Mouse (Mus musculus): ENCODE measurements around the gene Tmem88b. TPM values are rescaled to one million over a fixed set of nuclear protein-coding genes. Genes with fewer than 3 reads are reported as not detected.
"Not testable (repeated sequence)": the region's sequence is repeated elsewhere in the genome, so short reads cannot be mapped to it uniquely, and the experiment has no call there.

Tmem88b gene
- polyA plus RNA-seq, 1 experiment: 0.18 TPM

DNA sequence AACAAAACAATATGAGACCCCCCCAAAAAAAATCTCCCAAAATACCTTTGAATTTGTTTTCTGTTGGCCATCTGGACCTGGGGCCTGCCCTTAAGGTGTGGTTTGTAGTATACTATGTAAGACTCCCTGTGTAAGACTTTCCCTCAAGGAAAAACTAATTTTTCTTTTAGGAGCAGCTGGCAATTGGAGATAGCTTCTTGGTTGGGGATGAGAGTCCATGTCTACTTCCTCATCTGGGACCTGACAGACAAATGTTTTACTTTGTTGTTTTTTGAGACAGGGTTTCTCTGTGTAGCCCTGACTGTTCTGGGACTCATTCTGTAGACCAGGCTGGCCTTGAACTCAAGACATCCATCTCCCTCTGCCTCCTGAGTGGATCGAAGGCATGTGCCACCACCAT, 16.4 kb upstream of the Tmem88b start:
- Histone ChIP-seq H3K79me2 (ENCODE audit: control insufficient read depth, insufficient read depth) (peaks cover 38% of the 10 kb centered on the region), H3K36me3 (ENCODE audit: control insufficient read depth, insufficient read depth) (peaks cover 16% of the 10 kb centered on the region), H3ac (ENCODE audit: control insufficient read depth, insufficient read length, low read depth) (no peak overlapping the region), H3K79me3 (ENCODE audit: low read depth) (peaks cover 31% of the 10 kb centered on the region), H3K27me3 (ENCODE audit: control insufficient read depth, insufficient read depth, insufficient read length) (no peaks in the 10 kb centered on the region), H3K4me3 (ENCODE audit: insufficient read depth, poor library complexity, severe bottlenecking) (no peak overlapping the region)
- no peak for TF ChIP-seq USF1 (IDR thresholded peaks at IDR 0.05; ENCODE audit: low read depth)
- TF ChIP-seq MAX (IDR thresholded peaks at IDR 0.05): no peak
- no peak for TF ChIP-seq MYOG (IDR thresholded peaks at IDR 0.05; ENCODE audit: control insufficient read depth, extremely low read depth, insufficient read length)
- TF ChIP-seq MYOD1 (IDR thresholded peaks at IDR 0.05; ENCODE audit: control insufficient read depth, insufficient read length, low read depth): no peak
- no peak for TF ChIP-seq CTCF (IDR thresholded peaks at IDR 0.05; ENCODE audit: control insufficient read depth, insufficient read depth, insufficient read length)
- no peak for TF ChIP-seq CEBPB (IDR thresholded peaks at IDR 0.05; ENCODE audit: low read depth)
- TF ChIP-seq FOSL1 (IDR thresholded peaks at IDR 0.05; ENCODE audit: insufficient read depth, low read length, poor library complexity, severe bottlenecking): no peak

GRCm38 (mm10) chr4:155793730-155794129, 8.1 kb upstream of the Tmem88b start:
- H3K79me3 ChIP-seq (ENCODE audit: low read depth): no peaks in the 10 kb centered on the region
- no peak overlapping the region for H3ac ChIP-seq (ENCODE audit: control insufficient read depth, insufficient read length, low read depth)
- no peak for TF ChIP-seq FOSL1 (IDR thresholded peaks at IDR 0.05; ENCODE audit: insufficient read depth, low read length, poor library complexity, severe bottlenecking)
- TF ChIP-seq CEBPB (IDR thresholded peaks at IDR 0.05; ENCODE audit: low read depth): no peak
- TF ChIP-seq USF1 (IDR thresholded peaks at IDR 0.05; ENCODE audit: low read depth): no peak
- no peak for TF ChIP-seq MYOG (IDR thresholded peaks at IDR 0.05; ENCODE audit: control insufficient read depth, extremely low read depth, insufficient read length)
- no peak for TF ChIP-seq CTCF (IDR thresholded peaks at IDR 0.05; ENCODE audit: control insufficient read depth, insufficient read depth, insufficient read length)
- H3K4me3 ChIP-seq (ENCODE audit: insufficient read depth, poor library complexity, severe bottlenecking): no peak overlapping the region
- H3K27me3 ChIP-seq (ENCODE audit: control insufficient read depth, insufficient read depth, insufficient read length): peaks cover 20% of the 10 kb centered on the region
- no peaks in the 10 kb centered on the region for H3K36me3 ChIP-seq (ENCODE audit: control insufficient read depth, insufficient read depth)
- no peaks in the 10 kb centered on the region for H3K79me2 ChIP-seq (ENCODE audit: control insufficient read depth, insufficient read depth)

DNA sequence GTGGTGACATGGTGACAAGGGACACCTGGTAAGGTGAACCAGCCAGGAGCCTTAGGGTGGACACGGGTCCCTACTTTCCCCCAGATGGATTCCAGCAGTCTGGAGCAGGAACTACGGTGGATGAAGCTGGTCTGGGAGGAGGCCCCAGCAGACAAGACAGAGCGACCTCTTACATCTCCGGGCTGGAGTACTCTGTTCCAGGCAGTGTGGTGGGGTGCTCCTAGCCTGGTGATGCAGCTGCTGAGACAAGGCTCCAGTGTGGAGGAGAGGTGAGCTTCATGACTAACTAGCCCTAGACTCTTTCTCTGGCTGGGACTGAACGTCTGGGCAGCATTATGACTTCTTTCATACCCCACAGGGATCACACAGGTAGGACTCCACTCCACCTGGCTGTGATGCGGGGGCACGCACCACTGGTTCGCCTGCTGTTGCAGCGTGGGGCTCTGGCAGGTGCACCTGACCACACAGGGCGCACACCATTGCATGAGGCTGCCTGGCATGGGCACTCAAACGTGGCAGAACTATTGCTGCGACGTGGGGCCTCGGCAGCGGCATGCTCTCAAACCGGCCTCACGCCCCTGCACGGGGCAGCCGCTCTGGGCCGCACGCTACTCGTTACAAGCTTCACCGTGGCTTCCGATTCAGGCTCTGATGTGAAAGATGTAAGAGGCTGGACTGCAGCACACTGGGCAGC, 5.7 kb upstream of the Tmem88b start:
- Histone ChIP-seq H3K27me3 (ENCODE audit: control insufficient read depth, insufficient read depth, insufficient read length) (peaks cover 20% of the 10 kb centered on the region), H3ac (ENCODE audit: control insufficient read depth, insufficient read length, low read depth) (no peak overlapping the region), H3K4me3 (ENCODE audit: insufficient read depth, poor library complexity, severe bottlenecking) (no peak overlapping the region), H3K79me3 (ENCODE audit: low read depth) (no peaks in the 10 kb centered on the region), H3K79me2 (ENCODE audit: control insufficient read depth, insufficient read depth) (no peaks in the 10 kb centered on the region), H3K36me3 (ENCODE audit: control insufficient read depth, insufficient read depth) (no peaks in the 10 kb centered on the region)
- TF ChIP-seq MYOG (IDR thresholded peaks at IDR 0.05; ENCODE audit: control insufficient read depth, extremely low read depth, insufficient read length): no peak
- no peak for TF ChIP-seq CEBPB (IDR thresholded peaks at IDR 0.05; ENCODE audit: low read depth)
- no peak for TF ChIP-seq MYOD1 (IDR thresholded peaks at IDR 0.05; ENCODE audit: control insufficient read depth, insufficient read length, low read depth)
- no peak for TF ChIP-seq USF1 (IDR thresholded peaks at IDR 0.05; ENCODE audit: low read depth)
- TF ChIP-seq MAX (IDR thresholded peaks at IDR 0.05): no peak
- no peak for TF ChIP-seq FOSL1 (IDR thresholded peaks at IDR 0.05; ENCODE audit: insufficient read depth, low read length, poor library complexity, severe bottlenecking)
- no peak for TF ChIP-seq CTCF (IDR thresholded peaks at IDR 0.05; ENCODE audit: control insufficient read depth, insufficient read depth, insufficient read length)

- TF ChIP-seq MYOG (IDR thresholded peaks at IDR 0.05; ENCODE audit: control insufficient read depth, extremely low read depth, insufficient read length): no peak
- no peak for TF ChIP-seq USF1 (IDR thresholded peaks at IDR 0.05; ENCODE audit: low read depth)
- no peak for TF ChIP-seq FOSL1 (IDR thresholded peaks at IDR 0.05; ENCODE audit: insufficient read depth, low read length, poor library complexity, severe bottlenecking)
- no peak for TF ChIP-seq MAX (IDR thresholded peaks at IDR 0.05)
- TF ChIP-seq MYOD1 (IDR thresholded peaks at IDR 0.05; ENCODE audit: control insufficient read depth, insufficient read length, low read depth): no peak
- TF ChIP-seq CTCF (IDR thresholded peaks at IDR 0.05; ENCODE audit: control insufficient read depth, insufficient read depth, insufficient read length): no peak
- TF ChIP-seq CEBPB (IDR thresholded peaks at IDR 0.05; ENCODE audit: low read depth): no peak
- Histone ChIP-seq H3K4me3 (ENCODE audit: insufficient read depth, poor library complexity, severe bottlenecking) (no peak overlapping the region), H3K79me2 (ENCODE audit: control insufficient read depth, insufficient read depth) (no peaks in the 10 kb centered on the region), H3K79me3 (ENCODE audit: low read depth) (no peaks in the 10 kb centered on the region), H3K27me3 (ENCODE audit: control insufficient read depth, insufficient read depth, insufficient read length) (peaks cover 16% of the 10 kb centered on the region), H3ac (ENCODE audit: control insufficient read depth, insufficient read length, low read depth) (no peak overlapping the region), H3K36me3 (ENCODE audit: control insufficient read depth, insufficient read depth) (no peaks in the 10 kb centered on the region)
Measured at GRCm38 (mm10) chr4:155790650-155791161, 5.0 kb upstream of the Tmem88b start.

DNA sequence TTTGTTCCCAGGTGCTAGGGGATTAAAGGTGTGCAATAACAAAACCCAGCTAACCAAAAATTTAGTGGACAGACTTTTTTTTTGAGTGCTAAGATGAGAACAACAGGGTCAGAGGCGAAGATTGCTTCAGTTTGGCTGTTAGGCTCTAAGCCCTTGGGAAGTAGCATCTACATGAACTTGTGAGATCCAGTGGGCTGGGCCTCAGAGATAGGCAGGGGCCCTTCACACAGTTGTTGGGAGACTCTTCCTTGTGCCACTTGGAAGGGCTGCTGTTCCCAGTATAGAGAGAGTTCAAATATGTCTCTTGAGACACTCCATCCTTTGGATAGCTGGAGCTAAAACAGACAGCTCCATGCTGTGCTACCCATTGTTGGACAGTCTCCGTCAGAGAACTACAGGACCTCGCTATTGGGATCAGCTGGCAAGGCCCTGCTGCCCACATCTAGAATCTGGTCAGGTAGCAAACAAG, 4.4 kb upstream of the Tmem88b start, which contains the start of gene Ankrd65:
Gene Ankrd65 (plus strand): TSS at position 419 of the 469 bp plus-strand sequence.
- Histone ChIP-seq H3ac (ENCODE audit: control insufficient read depth, insufficient read length, low read depth) (no peak within 1 kb of the TSS), H3K36me3 (ENCODE audit: control insufficient read depth, insufficient read depth) (no peaks in the 10 kb centered on the region), H3K79me3 (ENCODE audit: low read depth) (no peaks in the 10 kb centered on the region), H3K4me3 (ENCODE audit: insufficient read depth, poor library complexity, severe bottlenecking) (no peak within 1 kb of the TSS), H3K27me3 (ENCODE audit: control insufficient read depth, insufficient read depth, insufficient read length) (peaks cover 16% of the 10 kb centered on the region), H3K79me2 (ENCODE audit: control insufficient read depth, insufficient read depth) (no peaks in the 10 kb centered on the region)
- no peak for TF ChIP-seq FOSL1 (IDR thresholded peaks at IDR 0.05; ENCODE audit: insufficient read depth, low read length, poor library complexity, severe bottlenecking)
- no peak for TF ChIP-seq MYOG (IDR thresholded peaks at IDR 0.05; ENCODE audit: control insufficient read depth, extremely low read depth, insufficient read length)

GRCm38 (mm10) chr4:155788833-155789232, 3.2 kb upstream of the Tmem88b start:
- not testable (repeated sequence) for H3ac ChIP-seq (ENCODE audit: control insufficient read depth, insufficient read length, low read depth); H3K79me3 ChIP-seq (ENCODE audit: low read depth); H3K36me3 ChIP-seq (ENCODE audit: control insufficient read depth, insufficient read depth); H3K4me3 ChIP-seq (ENCODE audit: insufficient read depth, poor library complexity, severe bottlenecking); H3K79me2 ChIP-seq (ENCODE audit: control insufficient read depth, insufficient read depth)
- peaks cover 16% of the 10 kb centered on the region for H3K27me3 ChIP-seq (ENCODE audit: control insufficient read depth, insufficient read depth, insufficient read length)
